Mouse (Mus musculus) limb, embryonic 12.5 days (tissue): ENCODE data around the gene Rap1gap. TPM values are rescaled to one million over a fixed set of nuclear protein-coding genes. Genes with fewer than 3 reads are reported as not detected.

Experiments used
- ATAC-seq: fragments of 200-750 bp; cut with Nextera tagmentation; 2 replicates; pipeline ENCODE4 v1.8.0; 2017; ENCODE audit warnings: low read depth, moderate TSS enrichment; ENCODE audit not compliant: insufficient number of reproducible peaks, insufficient read depth, low FRiP score, low TSS enrichment
- H3K27ac ChIP-seq: fragments of 300-500 bp; sonication (generic); 2 replicates; pipeline ENCODE4 v1.5.1; 2016; ENCODE audit warnings: mild to moderate bottlenecking, moderate library complexity
- H3K27me3 ChIP-seq: fragments of 300-500 bp; sonication (generic); 2 replicates; pipeline ENCODE4 v1.6.1; 2016; ENCODE audit warnings: mild to moderate bottlenecking, moderate library complexity
- H3K36me3 ChIP-seq: fragments of 300-500 bp; sonication (generic); 2 replicates; pipeline ENCODE4 v1.6.1; 2016; ENCODE audit warnings: mild to moderate bottlenecking, moderate library complexity
- H3K4me1 ChIP-seq: fragments of 300-500 bp; sonication (generic); replicated peaks from 2 replicates; pipeline ENCODE4 v1.6.1; 2016
- H3K4me2 ChIP-seq: fragments of 300-500 bp; sonication (generic); 2 replicates; pipeline ENCODE4 v1.6.1; 2016; ENCODE audit warnings: mild to moderate bottlenecking, moderate library complexity
- H3K4me3 ChIP-seq: fragments of 300-500 bp; sonication (generic); replicated peaks from 2 replicates; pipeline ENCODE4 v1.5.1; 2016; ENCODE audit warnings: mild to moderate bottlenecking
- H3K9ac ChIP-seq: fragments of 300-500 bp; sonication (generic); replicated peaks from 2 replicates; pipeline ENCODE4 v1.6.1; 2016; ENCODE audit warnings: mild to moderate bottlenecking, moderate library complexity
- H3K9me3 ChIP-seq: fragments of 300-500 bp; sonication (generic); 2 replicates; pipeline ENCODE4 v1.6.1; 2016; ENCODE audit warnings: mild to moderate bottlenecking, moderate library complexity
- WGBS: fragments of 180-500 bp; shearing (Covaris S2); methylation state at CpG from one replicate; pipeline ENCODE4 v1.1.7; 2016; 5-methylcytosine and 5-hydroxymethylcytosine counted together
- polyA plus RNA-seq: library from polyadenylated mRNA; unstranded; fragments of >200 nt; fragmentation: Nextera tagmentation; extraction: Ambion mirVana; gene quantifications from 2 replicates; pipeline ENCODE4 v1.2.1, GENCODE M21; 2016

The Rap1gap gene
- polyA plus RNA-seq, 1 experiment from 2014 or later = 5.9 TPM

DNA sequence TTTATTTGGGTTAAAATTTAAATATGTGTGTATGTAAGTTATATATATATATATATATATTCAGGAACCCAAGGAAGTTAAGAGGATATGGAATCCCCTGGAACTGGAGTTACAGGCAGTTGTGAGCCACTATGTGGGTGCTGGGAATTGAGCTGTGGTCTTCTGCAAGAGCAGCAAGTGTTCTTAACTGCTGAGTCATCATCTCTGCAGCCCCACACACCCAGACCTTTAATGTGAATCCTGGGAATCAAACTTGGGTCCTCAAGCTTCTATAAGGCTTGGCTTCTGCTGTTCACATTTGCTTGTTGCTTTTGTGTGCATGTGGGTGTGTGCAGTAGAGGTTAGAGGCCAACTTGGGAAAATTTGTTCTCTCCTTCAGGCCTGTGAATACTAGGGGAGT is 18.3 kb upstream of the Rap1gap start:
- no peak for ATAC-seq
- H3K4me2 ChIP-seq = no peak overlapping the region
- no peak overlapping the region for H3K27ac ChIP-seq
- no peaks in the 10 kb centered on the region for H3K4me1 ChIP-seq
- no peaks in the 10 kb centered on the region for H3K9me3 ChIP-seq
- peaks cover 90% of the 10 kb centered on the region for H3K36me3 ChIP-seq
- H3K27me3 ChIP-seq = no peaks in the 10 kb centered on the region
- no peak overlapping the region for H3K4me3 ChIP-seq
- H3K9ac ChIP-seq = no peak overlapping the region

DNA sequence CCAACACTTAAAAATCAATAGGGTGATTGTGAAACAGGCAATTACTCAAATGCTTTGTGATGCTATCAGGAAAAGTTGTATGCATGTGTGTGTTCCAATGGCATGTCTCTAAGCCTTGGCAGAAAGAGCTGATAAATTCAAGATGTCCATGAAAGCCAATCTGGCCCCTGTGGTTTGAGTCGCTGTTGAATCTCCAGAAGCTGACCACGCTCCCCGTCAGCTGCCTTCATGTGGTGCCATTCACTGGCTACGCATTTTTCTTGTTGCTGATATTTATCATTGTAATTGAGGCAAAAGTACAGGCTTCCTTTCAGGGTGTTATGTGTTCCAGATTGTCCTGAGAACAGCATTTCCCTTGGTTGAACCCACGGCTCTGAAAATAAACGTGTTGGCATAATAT is 16.9 kb upstream of the Rap1gap start:
- Histone ChIP-seq H3K4me1 (no peaks in the 10 kb centered on the region), H3K27me3 (no peaks in the 10 kb centered on the region), H3K4me3 (no peak overlapping the region), H3K9me3 (no peaks in the 10 kb centered on the region), H3K36me3 (peaks cover 98% of the 10 kb centered on the region), H3K27ac (no peak overlapping the region), H3K9ac (no peak overlapping the region), H3K4me2 (no peak overlapping the region)
- 83% methylated on average over 6 of the region's 6 CpGs for WGBS
- no peak for ATAC-seq

DNA sequence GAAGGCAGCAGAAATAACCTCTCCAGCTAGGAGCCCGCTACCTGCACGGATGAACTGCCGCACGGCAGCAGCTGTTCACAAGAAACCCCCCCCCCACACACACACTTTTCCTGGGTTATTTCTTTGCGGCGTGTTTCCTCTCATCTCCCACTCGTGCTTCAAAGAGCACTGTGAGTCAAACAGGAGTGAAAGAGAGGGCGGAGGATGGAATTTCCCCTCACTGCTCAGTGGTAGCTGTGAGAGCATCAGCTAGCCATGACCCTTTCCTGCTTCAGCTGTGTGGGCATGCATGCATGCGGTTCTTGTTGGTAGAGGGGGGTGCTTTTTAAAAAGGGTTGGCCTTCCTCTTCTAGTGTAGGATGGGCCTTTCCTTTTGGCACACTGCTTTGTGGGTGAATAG is 16.3 kb upstream of the Rap1gap start:
- H3K36me3 ChIP-seq = peaks cover 98% of the 10 kb centered on the region
- no peak overlapping the region for H3K4me2 ChIP-seq
- no peak overlapping the region for H3K4me3 ChIP-seq
- WGBS = 82% methylated on average over 9 of the region's 9 CpGs
- no peaks in the 10 kb centered on the region for H3K9me3 ChIP-seq
- no peak overlapping the region for H3K27ac ChIP-seq
- H3K4me1 ChIP-seq = no peaks in the 10 kb centered on the region
- no peaks in the 10 kb centered on the region for H3K27me3 ChIP-seq
- no peak overlapping the region for H3K9ac ChIP-seq
- no peak for ATAC-seq

DNA sequence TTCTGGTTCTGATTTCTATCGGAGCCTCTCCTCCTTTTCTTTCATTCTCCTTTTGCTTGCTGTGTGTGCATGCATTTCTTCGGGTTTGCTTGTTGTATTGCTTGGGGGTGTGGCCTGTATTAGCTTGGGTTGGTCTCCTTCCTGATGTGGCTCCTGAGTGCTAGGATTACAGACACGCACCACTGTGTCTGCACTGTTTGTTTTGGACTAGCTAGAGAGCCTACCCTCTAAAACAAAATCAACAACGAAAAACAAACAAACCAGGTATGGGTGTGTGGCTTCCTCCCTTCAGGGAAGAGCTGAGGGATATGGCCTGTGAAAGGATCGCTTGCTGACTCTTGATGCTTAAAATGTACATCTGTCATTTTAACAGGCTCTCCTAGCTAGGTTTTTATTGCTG is 13.6 kb upstream of the Rap1gap start:
- WGBS = 89% methylated on average over 5 of the region's 5 CpGs
- Histone ChIP-seq H3K4me2 (no peak overlapping the region), H3K9me3 (no peaks in the 10 kb centered on the region), H3K4me3 (no peak overlapping the region), H3K9ac (no peak overlapping the region), H3K27me3 (no peaks in the 10 kb centered on the region), H3K36me3 (peaks cover 97% of the 10 kb centered on the region), H3K27ac (no peak overlapping the region), H3K4me1 (no peaks in the 10 kb centered on the region)
- no peak for ATAC-seq

DNA sequence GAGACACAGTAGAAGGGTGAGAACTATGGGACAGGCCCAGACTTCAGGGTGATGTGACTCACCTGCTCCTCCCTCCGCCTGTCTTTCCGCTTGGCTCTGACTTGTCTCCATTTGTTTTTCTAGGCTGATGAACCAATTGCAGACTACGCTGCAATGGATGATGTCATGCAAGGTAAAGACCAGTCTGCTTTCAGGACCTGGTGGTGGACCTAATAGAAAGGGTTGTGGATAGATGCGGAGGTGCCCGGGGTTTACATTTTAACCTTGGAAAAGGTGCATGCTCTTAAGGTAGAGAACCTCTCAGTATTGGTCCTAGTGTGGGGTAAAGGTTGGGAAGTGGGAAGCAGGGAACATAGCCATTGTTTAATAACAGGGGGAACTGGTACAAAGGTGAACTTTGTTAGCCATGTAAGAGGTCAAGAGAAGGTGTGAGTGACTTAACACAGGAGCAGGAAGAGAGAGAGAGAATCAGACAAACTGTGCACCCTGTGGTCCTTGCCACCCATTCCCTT is 11.6 kb upstream of the Rap1gap start:
- WGBS = 98% methylated on average over 5 of the region's 5 CpGs
- Histone ChIP-seq H3K4me1 (no peaks in the 10 kb centered on the region), H3K27me3 (no peaks in the 10 kb centered on the region)

GRCm38 (mm10) chr4:137655241-137656031 is 9.1 kb upstream of the Rap1gap start:
- no peaks in the 10 kb centered on the region for H3K27me3 ChIP-seq
- 92% methylated on average over 18 of the region's 18 CpGs for WGBS
- H3K36me3 ChIP-seq = peaks cover 82% of the 10 kb centered on the region

More for the DNA sequence above, 11.6 kb upstream of the Rap1gap start:
- Histone ChIP-seq H3K9me3 (no peaks in the 10 kb centered on the region), H3K4me2 (no peak overlapping the region), H3K27ac (no peak overlapping the region), H3K36me3 (peaks cover 98% of the 10 kb centered on the region), H3K9ac (no peak overlapping the region), H3K4me3 (no peak overlapping the region)
- no peak for ATAC-seq

GRCm38 (mm10) chr4:137657674-137658073 is 6.9 kb upstream of the Rap1gap start:
- Histone ChIP-seq H3K4me1 (0 out of 2 replicates have a peak, but pooled peaks cover 10% of the 10 kb centered on the region), H3K4me2 (no peak overlapping the region), H3K27me3 (peaks cover 2% of the 10 kb centered on the region; the same call in 1 of the 2 replicates), H3K36me3 (peaks cover 60% of the 10 kb centered on the region), H3K9me3 (no peaks in the 10 kb centered on the region), H3K27ac (no peak overlapping the region), H3K9ac (no peak overlapping the region), H3K4me3 (no peak overlapping the region)
- ATAC-seq = no peak
- WGBS = 90% methylated on average over 8 of the region's 8 CpGs

More at GRCm38 (mm10) chr4:137655241-137656031, 9.1 kb upstream of the Rap1gap start:
- no peak overlapping the region for H3K4me3 ChIP-seq
- H3K9ac ChIP-seq = no peak overlapping the region
- H3K27ac ChIP-seq = no peak overlapping the region
- H3K4me1 ChIP-seq = 0 out of 2 replicates have a peak, but pooled peaks cover 4% of the 10 kb centered on the region
- H3K9me3 ChIP-seq = no peaks in the 10 kb centered on the region
- no peak for ATAC-seq
- no peak overlapping the region for H3K4me2 ChIP-seq

DNA sequence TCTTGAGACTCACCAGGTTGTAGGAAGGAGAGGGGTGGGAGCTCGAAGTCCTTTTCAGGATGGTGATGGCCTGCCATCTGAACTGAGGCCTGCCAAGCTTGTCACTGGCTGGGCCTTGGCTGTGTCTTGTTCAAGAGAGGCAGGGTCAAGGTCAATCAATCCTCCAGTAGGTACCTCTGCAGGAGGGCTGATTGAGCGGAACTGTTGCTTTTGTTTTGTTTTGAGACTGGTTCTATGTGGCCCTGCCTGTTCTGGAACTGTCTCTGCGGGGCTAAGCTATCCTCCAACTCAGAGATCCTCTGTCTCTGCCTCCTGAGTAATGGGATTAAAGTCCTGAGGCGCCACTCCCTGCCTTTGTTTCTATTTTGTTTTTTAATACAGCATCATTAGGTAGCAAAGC is 5.0 kb upstream of the Rap1gap start:
- Histone ChIP-seq H3K9me3 (no peaks in the 10 kb centered on the region), H3K27ac (no peak overlapping the region), H3K27me3 (peaks cover 19% of the 10 kb centered on the region), H3K4me2 (no peak overlapping the region), H3K9ac (no peak overlapping the region), H3K4me1 (peaks cover 14% of the 10 kb centered on the region; the same call in 1 of the 2 replicates), H3K4me3 (no peak overlapping the region), H3K36me3 (peaks cover 42% of the 10 kb centered on the region)
- 81% methylated on average over 4 of the region's 4 CpGs for WGBS
- ATAC-seq = no peak

GRCm38 (mm10) chr4:137660364-137661077 is 4.0 kb upstream of the Rap1gap start:
- H3K9me3 ChIP-seq = no peaks in the 10 kb centered on the region
- H3K4me2 ChIP-seq = no peak overlapping the region
- no peak overlapping the region for H3K9ac ChIP-seq
- no peak overlapping the region for H3K4me3 ChIP-seq
- peaks cover 20% of the 10 kb centered on the region; the same call in 1 of the 2 replicates for H3K4me1 ChIP-seq
- H3K36me3 ChIP-seq = peaks cover 32% of the 10 kb centered on the region
- ATAC-seq = no peak
- peaks cover 29% of the 10 kb centered on the region for H3K27me3 ChIP-seq
- 71% methylated on average over 10 of the region's 10 CpGs for WGBS
- H3K27ac ChIP-seq = 0 out of 2 replicates have a peak overlapping the region, but pooled peaks have one; percentile 5

DNA sequence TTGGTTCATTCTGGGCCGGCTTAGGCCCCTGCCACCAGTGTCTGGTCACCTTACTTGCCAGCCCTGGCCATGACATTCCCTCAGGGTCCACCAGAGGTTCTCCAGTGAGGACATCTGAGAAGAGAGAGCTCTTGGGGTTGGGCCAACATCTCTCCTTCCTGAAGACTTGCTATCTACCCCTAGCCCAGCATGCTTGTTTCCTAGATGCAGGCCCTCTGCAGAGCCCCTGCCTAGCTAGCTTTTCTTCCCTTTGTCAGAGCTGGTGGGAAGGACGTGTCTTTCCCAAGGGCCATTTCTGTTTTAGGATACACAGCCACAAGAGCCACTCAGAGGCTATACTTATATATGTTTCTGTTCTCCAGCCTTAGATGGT is 3.5 kb upstream of the Rap1gap start:
- H3K27me3 ChIP-seq = peaks cover 34% of the 10 kb centered on the region
- H3K4me2 ChIP-seq = no peak overlapping the region
- no peak overlapping the region for H3K9ac ChIP-seq
- H3K36me3 ChIP-seq = peaks cover 27% of the 10 kb centered on the region
- H3K4me1 ChIP-seq = peaks cover 20% of the 10 kb centered on the region; the same call in 1 of the 2 replicates
- H3K4me3 ChIP-seq = no peak overlapping the region
- ATAC-seq = no peak
- no peak overlapping the region for H3K27ac ChIP-seq
- H3K9me3 ChIP-seq = no peaks in the 10 kb centered on the region
- 80% methylated on average over 2 of the region's 2 CpGs for WGBS

DNA sequence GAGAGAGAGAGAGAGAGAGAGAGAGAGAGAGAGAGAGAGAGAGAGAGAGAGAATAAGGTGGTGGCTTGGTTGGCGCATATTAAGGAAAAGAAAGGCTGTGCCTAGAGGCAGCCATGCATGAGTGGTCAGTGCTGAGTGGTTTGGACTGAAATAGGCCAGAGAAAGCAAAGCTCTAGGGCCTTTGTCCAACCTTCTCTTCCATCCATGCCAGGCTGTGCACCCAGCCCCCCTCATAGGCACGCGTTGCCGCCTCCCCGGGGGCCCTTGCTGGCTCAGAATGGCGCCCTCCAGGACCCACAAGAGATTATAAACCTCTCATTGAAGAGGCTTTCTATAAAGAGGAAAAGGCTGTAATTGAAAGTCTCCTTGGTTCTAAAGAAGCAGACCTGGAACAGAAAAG is 3.0 kb upstream of the Rap1gap start:
- Histone ChIP-seq H3K4me1 (peaks cover 20% of the 10 kb centered on the region; the same call in 1 of the 2 replicates), H3K9ac (no peak overlapping the region), H3K27me3 (peaks cover 38% of the 10 kb centered on the region), H3K27ac (no peak overlapping the region), H3K9me3 (no peaks in the 10 kb centered on the region), H3K4me2 (no peak overlapping the region), H3K4me3 (no peak overlapping the region), H3K36me3 (peaks cover 22% of the 10 kb centered on the region)
- WGBS = 90% methylated on average over 6 of the region's 6 CpGs
- no peak for ATAC-seq
